Mouse (Mus musculus) left cerebral cortex, postnatal 10 days (tissue): Measurements from ENCODE around the gene Olfr1131. TPM values are rescaled to one million over a fixed set of nuclear protein-coding genes. Genes with fewer than 3 reads are reported as not detected.
"Not testable (repeated sequence)": the region's sequence is repeated elsewhere in the genome, so short reads cannot be mapped to it uniquely, and the experiment has no call there.

Source experiments
- DNase-seq, 2 experiments: peaks; one replicate each; pipeline ENCODE4 v3.0.0; 2021 to 2022; ENCODE audit warnings: low spot score in 2 of 2, mixed read lengths in 1 of 2; ENCODE audit errors: extremely low spot score in 1 of 2
- intact Hi-C: fragments of 180-260 bp; cut with DNase I; formaldehyde crosslinking; loops from one replicate; pipeline ENCODE4 v1.15.1; 2025
- total RNA-seq, 2 experiments: library from RNA; stranded (reverse); gene quantifications; 2 replicates each; pipeline ENCODE4 v1.2.3; 2021

Gene Olfr1131
- not detected for total RNA-seq

- DNase-seq: no peak
- intact Hi-C loops: no loop called here
Observed at GRCm38 (mm10) chr2:87626804-87627203, at the start of gene Olfr1131. Olfr1131 (plus strand) TSS chr2:87627104.

GRCm38 (mm10) chr2:87605912-87606311 is 21.0 kb upstream of the Olfr1131 start, which contains the start of gene Olfr1130:
Olfr1130 (plus strand) TSS chr2:87606212.
- intact Hi-C loops, DNase-seq: not testable (repeated sequence)

- intact Hi-C loops: no loop called here
- DNase-seq: no peak
Observed at GRCm38 (mm10) chr2:87637435-87637834, 10.5 kb downstream of the Olfr1131 start, which contains the start of gene Olfr1132. Olfr1132 (minus strand) TSS chr2:87637535.

- DNase-seq: no peak
- intact Hi-C loops: no loop called here
Observed at GRCm38 (mm10) chr2:87642441-87642840, 15.5 kb downstream of the Olfr1131 start.

GRCm38 (mm10) chr2:87647274-87647673 is 20.4 kb downstream of the Olfr1131 start, which contains the start of gene Olfr1133:
Olfr1133 (minus strand) TSS chr2:87647374.
- intact Hi-C loops: no loop called here
- no peak for DNase-seq

DNA sequence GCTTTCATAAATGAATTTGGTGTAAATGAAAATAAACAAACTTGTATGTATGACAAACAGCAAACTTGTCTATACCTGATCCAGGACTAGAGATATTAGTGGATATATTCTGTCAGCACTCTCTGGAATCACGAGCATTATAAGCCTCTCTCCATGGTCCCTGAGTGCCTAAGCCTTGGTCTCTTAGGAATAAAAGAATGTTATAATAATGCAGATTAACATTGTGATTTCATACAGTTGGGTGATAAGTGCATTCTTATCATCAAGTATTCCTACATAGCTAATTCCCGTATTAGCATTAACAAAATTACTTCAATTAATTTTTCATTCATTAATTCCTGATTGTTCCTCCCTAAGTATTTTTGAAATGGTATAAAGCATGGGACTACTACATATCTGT is 31.5 kb downstream of the Olfr1131 start, which contains the start of gene Olfr1134:
Gene Olfr1134 (minus strand): TSS at position 101 of the 400 bp plus-strand sequence.
- DNase-seq: no peak
- intact Hi-C loops: no loop called here

GRCm38 (mm10) chr2:87673564-87673963 is 46.7 kb downstream of the Olfr1131 start, which contains the start of gene Olfr1135:
Olfr1135 (minus strand) TSS chr2:87673664.
- no peak for DNase-seq
- intact Hi-C loops: no loop called here

Other genes starting within 250 kb of the Olfr1131 start
- gene Olfr1122, start 241.3 kb upstream of the Olfr1131 start, total RNA-seq: not detected
- not detected for gene Olfr1123, start 210.5 kb upstream of the Olfr1131 start, total RNA-seq
- gene Olfr1124, start 196.8 kb upstream of the Olfr1131 start, total RNA-seq: not detected
- not detected for gene Olfr1126, start 173.1 kb upstream of the Olfr1131 start, total RNA-seq
- gene Pramel7, start 130.0 kb upstream of the Olfr1131 start, total RNA-seq: not detected
- gene Pramel6, start 120.5 kb upstream of the Olfr1131 start, total RNA-seq: not detected
- gene Olfr153, start 95.3 kb upstream of the Olfr1131 start, total RNA-seq: not detected
- not detected for gene Olfr1128, start 81.6 kb upstream of the Olfr1131 start, total RNA-seq
- gene Olfr1129, start 53.2 kb upstream of the Olfr1131 start, total RNA-seq: not detected
- not detected for gene Olfr1130, start 20.9 kb upstream of the Olfr1131 start, total RNA-seq
- gene Olfr1132, start 10.4 kb downstream of the Olfr1131 start, total RNA-seq: not detected
- not detected for gene Olfr1133, start 20.3 kb downstream of the Olfr1131 start, total RNA-seq
- gene Olfr1134, start 31.4 kb downstream of the Olfr1131 start, total RNA-seq: not detected
- not detected for gene Olfr1135, start 46.6 kb downstream of the Olfr1131 start, total RNA-seq
- not detected for gene Olfr1136, start 66.8 kb downstream of the Olfr1131 start, total RNA-seq
- gene Olfr1137, start 86.1 kb downstream of the Olfr1131 start, total RNA-seq: not detected
- gene Olfr1138, start 112.9 kb downstream of the Olfr1131 start, total RNA-seq: not detected
- gene Olfr1140, start 116.6 kb downstream of the Olfr1131 start, total RNA-seq: not detected
- not detected for gene Olfr1141, start 126.9 kb downstream of the Olfr1131 start, total RNA-seq
- gene Olfr152, start 152.4 kb downstream of the Olfr1131 start, total RNA-seq: not detected
- gene Olfr1143, start 173.5 kb downstream of the Olfr1131 start, total RNA-seq: not detected
- not detected for gene Olfr1145, start 182.7 kb downstream of the Olfr1131 start, total RNA-seq
- not detected for gene Olfr1148, start 203.4 kb downstream of the Olfr1131 start, total RNA-seq
- gene Olfr1150-ps1, start 216.9 kb downstream of the Olfr1131 start, total RNA-seq: not detected
- not detected for gene Olfr1151, start 228.8 kb downstream of the Olfr1131 start, total RNA-seq
- not detected for gene Olfr1152, start 239.4 kb downstream of the Olfr1131 start, total RNA-seq